Mouse (Mus musculus) stomach, embryonic 15.5 days (tissue): ENCODE data around the gene Dnpep. TPM values are rescaled to one million over a fixed set of nuclear protein-coding genes. Genes with fewer than 3 reads are reported as not detected.

Experiments
- ATAC-seq: fragments of 200-750 bp; cut with Nextera tagmentation; 2 replicates; pipeline ENCODE4 v1.8.0; 2017; ENCODE audit warnings: low read depth, moderate number of reproducible peaks, moderate TSS enrichment; ENCODE audit not compliant: insufficient read depth, low FRiP score
- H3K27ac ChIP-seq: fragments of 300-500 bp; sonication (generic); 2 replicates; pipeline ENCODE4 v1.5.1; 2015; ENCODE audit warnings: mild to moderate bottlenecking, inconsistent platforms
- H3K27me3 ChIP-seq: fragments of 300-500 bp; sonication (generic); replicated peaks from 2 replicates; pipeline ENCODE4 v1.6.1; 2015; ENCODE audit warnings: inconsistent platforms
- H3K36me3 ChIP-seq: fragments of 300-500 bp; sonication (generic); 2 replicates; pipeline ENCODE4 v1.6.1; 2015; ENCODE audit warnings: inconsistent platforms
- H3K4me1 ChIP-seq: fragments of 300-500 bp; sonication (generic); 2 replicates; pipeline ENCODE4 v1.6.1; 2015; ENCODE audit warnings: inconsistent platforms
- H3K4me2 ChIP-seq: fragments of 300-500 bp; sonication (generic); 2 replicates; pipeline ENCODE4 v1.6.1; 2015; ENCODE audit warnings: mild to moderate bottlenecking, inconsistent platforms
- H3K4me3 ChIP-seq: fragments of 300-500 bp; sonication (generic); replicated peaks from 2 replicates; pipeline ENCODE4 v1.5.1; 2015; ENCODE audit warnings: inconsistent platforms
- H3K9ac ChIP-seq: fragments of 300-500 bp; sonication (generic); 2 replicates; pipeline ENCODE4 v1.6.1; 2015; ENCODE audit warnings: inconsistent platforms
- H3K9me3 ChIP-seq: fragments of 300-500 bp; sonication (generic); 2 replicates; pipeline ENCODE4 v1.6.1; 2016; ENCODE audit warnings: inconsistent platforms
- WGBS: fragments of 180-500 bp; shearing (Covaris S2); methylation state at CpG from one replicate; pipeline ENCODE4 v1.1.7; 2015; 5-methylcytosine and 5-hydroxymethylcytosine counted together
- polyA plus RNA-seq: library from polyadenylated mRNA; unstranded; fragments of >200 nt; fragmentation: Nextera tagmentation; extraction: Ambion mirVana; gene quantifications from 2 replicates; pipeline ENCODE4 v1.2.1, GENCODE M21; 2015

Gene Dnpep
- polyA plus RNA-seq, 1 experiment from 2014 or later: 123 TPM

GRCm38 (mm10) chr1:75289888-75290431 lies 27.8 kb downstream of the Dnpep start:
- no peak overlapping the region for H3K4me3 ChIP-seq
- no peaks in the 10 kb centered on the region for H3K27me3 ChIP-seq
- H3K27ac ChIP-seq: no peak overlapping the region
- no peak for ATAC-seq
- H3K9me3 ChIP-seq: no peaks in the 10 kb centered on the region
- H3K4me2 ChIP-seq: no peak overlapping the region
- H3K4me1 ChIP-seq: no peaks in the 10 kb centered on the region
- no peak overlapping the region for H3K9ac ChIP-seq
- 54% methylated on average over 8 of the region's 8 CpGs for WGBS
- H3K36me3 ChIP-seq: no peaks in the 10 kb centered on the region

- 13% methylated on average over 7 of the region's 7 CpGs for WGBS
- no peak overlapping the region for H3K4me3 ChIP-seq
- no peaks in the 10 kb centered on the region for H3K27me3 ChIP-seq
- no peak overlapping the region for H3K4me2 ChIP-seq
- H3K4me1 ChIP-seq: no peaks in the 10 kb centered on the region
- H3K9ac ChIP-seq: no peak overlapping the region
- H3K27ac ChIP-seq: no peak overlapping the region
- no peaks in the 10 kb centered on the region for H3K9me3 ChIP-seq
- H3K36me3 ChIP-seq: no peaks in the 10 kb centered on the region
- ATAC-seq: no peak
Observed at GRCm38 (mm10) chr1:75289376-75289775, 28.4 kb downstream of the Dnpep start.

GRCm38 (mm10) chr1:75284911-75285310 lies 32.9 kb downstream of the Dnpep start:
- WGBS: 85% methylated on average over 7 of the region's 7 CpGs
- no peaks in the 10 kb centered on the region for H3K27me3 ChIP-seq
- no peak overlapping the region for H3K9ac ChIP-seq
- no peak overlapping the region for H3K27ac ChIP-seq
- no peak overlapping the region for H3K4me2 ChIP-seq
- H3K4me3 ChIP-seq: no peak overlapping the region
- H3K4me1 ChIP-seq: no peaks in the 10 kb centered on the region
- H3K36me3 ChIP-seq: no peaks in the 10 kb centered on the region
- no peak for ATAC-seq
- H3K9me3 ChIP-seq: no peaks in the 10 kb centered on the region

DNA sequence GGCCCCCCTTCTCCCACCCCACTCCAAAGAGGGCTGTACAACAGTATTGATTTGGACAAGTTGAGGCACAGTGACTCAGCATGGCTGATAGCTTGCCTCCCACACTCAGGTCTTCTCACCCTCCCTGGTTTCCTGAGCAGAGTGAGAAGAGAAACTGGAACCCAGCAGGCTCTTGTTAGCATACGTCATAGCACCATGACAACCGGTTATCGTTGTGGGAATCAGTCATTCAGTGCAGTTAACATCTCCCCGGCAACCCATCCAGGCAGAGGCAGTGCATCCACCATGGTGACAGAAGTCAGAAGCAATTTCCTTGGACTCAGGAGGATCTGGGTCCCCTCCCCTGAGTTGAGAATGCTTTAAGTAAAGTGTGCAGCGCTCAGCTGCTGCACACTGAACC lies 34.8 kb downstream of the Dnpep start:
- no peak for ATAC-seq
- no peaks in the 10 kb centered on the region for H3K36me3 ChIP-seq
- no peaks in the 10 kb centered on the region for H3K9me3 ChIP-seq
- H3K4me3 ChIP-seq: no peak overlapping the region
- H3K27ac ChIP-seq: no peak overlapping the region; the same call in 1 of the 2 replicates
- no peak overlapping the region for H3K4me2 ChIP-seq
- no peaks in the 10 kb centered on the region for H3K4me1 ChIP-seq
- WGBS: 71% methylated on average over 5 of the region's 5 CpGs
- peaks cover 8% of the 10 kb centered on the region; the same call in 1 of the 2 replicates for H3K27me3 ChIP-seq
- no peak overlapping the region for H3K9ac ChIP-seq

DNA sequence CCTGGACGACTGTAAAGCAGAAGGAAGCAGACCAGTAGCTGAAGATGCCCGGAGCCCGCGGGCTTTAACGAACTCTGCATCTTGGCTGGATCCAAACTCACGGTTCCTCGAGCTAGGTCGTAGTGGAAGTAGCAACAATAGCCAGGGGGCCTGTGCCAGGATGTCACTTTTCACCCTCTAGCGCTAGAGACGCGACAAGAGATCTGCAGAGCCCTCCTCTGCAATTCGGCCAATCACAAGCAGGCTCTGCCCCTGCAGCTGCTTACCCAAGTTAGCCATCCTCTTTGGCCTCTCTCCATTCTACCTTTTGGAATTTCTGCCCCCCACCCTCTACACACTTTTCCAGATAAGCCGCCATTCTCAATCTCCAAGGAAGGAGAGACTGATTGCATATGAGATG lies 39.6 kb downstream of the Dnpep start, which contains the start of gene Resp18:
TSS of gene Resp18 (minus strand) at position 188 of the 400 bp plus-strand sequence.
- Histone ChIP-seq H3K9me3 (no peaks in the 10 kb centered on the region), H3K27me3 (peaks cover 17% of the 10 kb centered on the region), H3K27ac (no peak within 1 kb of the TSS), H3K4me2 (no peak within 1 kb of the TSS), H3K4me1 (no peaks in the 10 kb centered on the region), H3K36me3 (no peaks in the 10 kb centered on the region), H3K4me3 (no peak within 1 kb of the TSS), H3K9ac (no peak within 1 kb of the TSS)
- WGBS: 6% methylated on average over 13 of the region's 13 CpGs
- no peak for ATAC-seq

- H3K4me3 ChIP-seq: no peak overlapping the region
- no peak for ATAC-seq
Observed at GRCm38 (mm10) chr1:75277195-75278188, 40.3 kb downstream of the Dnpep start.

GRCm38 (mm10) chr1:75264091-75264880 lies 53.5 kb downstream of the Dnpep start, which contains the start of gene Ptprn:
Ptprn (minus strand) TSS chr1:75264502.
- Histone ChIP-seq H3K4me1 (no peaks in the 10 kb centered on the region), H3K36me3 (no peaks in the 10 kb centered on the region), H3K4me3 (0 out of 2 replicates have a peak within 1 kb of the TSS, but pooled peaks have one; percentile 9), H3K27me3 (peaks cover 40% of the 10 kb centered on the region), H3K9me3 (no peaks in the 10 kb centered on the region), H3K4me2 (0 out of 2 replicates have a peak within 1 kb of the TSS, but pooled peaks have one; percentile 20), H3K27ac (no peak within 1 kb of the TSS), H3K9ac (no peak within 1 kb of the TSS)
- WGBS: 11% methylated on average over 32 of the region's 32 CpGs
- ATAC-seq: no peak

More at GRCm38 (mm10) chr1:75277195-75278188, 40.3 kb downstream of the Dnpep start:
- no peak overlapping the region for H3K4me2 ChIP-seq
- no peak overlapping the region for H3K9ac ChIP-seq
- H3K36me3 ChIP-seq: no peaks in the 10 kb centered on the region
- H3K27me3 ChIP-seq: peaks cover 17% of the 10 kb centered on the region
- no peaks in the 10 kb centered on the region for H3K4me1 ChIP-seq
- no peak overlapping the region for H3K27ac ChIP-seq
- no peaks in the 10 kb centered on the region for H3K9me3 ChIP-seq
- 5% methylated on average over 23 of the region's 23 CpGs for WGBS

- H3K4me3 ChIP-seq: 0 out of 2 replicates have a peak overlapping the region, but pooled peaks have one; percentile 9
- no peaks in the 10 kb centered on the region for H3K9me3 ChIP-seq
- no peaks in the 10 kb centered on the region for H3K36me3 ChIP-seq
- no peak overlapping the region for H3K27ac ChIP-seq
- WGBS: 3% methylated on average over 40 of the region's 40 CpGs
- ATAC-seq: no peak
- H3K4me1 ChIP-seq: no peaks in the 10 kb centered on the region
- no peak overlapping the region for H3K9ac ChIP-seq
- peaks cover 40% of the 10 kb centered on the region for H3K27me3 ChIP-seq
- H3K4me2 ChIP-seq: peak overlapping the region; percentile 20; the same call in 1 of the 2 replicates
Observed at GRCm38 (mm10) chr1:75262969-75263951, 54.5 kb downstream of the Dnpep start.

DNA sequence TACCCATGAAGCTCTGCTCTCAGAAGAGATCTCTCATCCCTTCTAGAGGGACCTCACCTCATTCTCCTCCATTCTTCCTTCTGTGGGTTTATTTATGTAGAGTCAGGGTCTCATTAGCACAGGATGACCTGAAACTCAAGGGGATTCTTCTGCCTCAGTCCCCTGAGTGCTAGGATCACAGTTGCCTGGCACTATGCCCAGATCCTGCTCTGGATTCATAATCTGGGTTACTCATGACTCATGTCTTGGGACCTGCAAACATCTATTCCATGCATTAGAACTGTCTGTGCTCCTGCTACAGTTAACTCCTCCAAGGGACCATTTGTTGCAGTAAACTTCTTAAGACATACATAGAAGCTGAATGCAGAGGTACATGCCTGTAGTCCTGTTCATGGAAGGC lies 56.5 kb downstream of the Dnpep start:
- no peak overlapping the region for H3K4me2 ChIP-seq
- H3K9ac ChIP-seq: no peak overlapping the region
- H3K36me3 ChIP-seq: no peaks in the 10 kb centered on the region
- no peak overlapping the region for H3K27ac ChIP-seq
- no peak overlapping the region for H3K4me3 ChIP-seq
- no peaks in the 10 kb centered on the region for H3K9me3 ChIP-seq
- peaks cover 39% of the 10 kb centered on the region for H3K27me3 ChIP-seq
- H3K4me1 ChIP-seq: no peaks in the 10 kb centered on the region
- ATAC-seq: no peak
